In genomic region chr12:51823311-51823710, GRCm38 (mm10) we compare ENCODE assay signal across 25 mouse cellular contexts. TPM values are rescaled to one million over a fixed set of nuclear protein-coding genes. Genes with fewer than 3 reads are reported as not detected.
DNase-seq lines count a peak whose midpoint lies in the region; ATAC-seq and TF ChIP-seq lines count a peak whose summit lies in the region.
"Had no signal": no experiment of that assay in that cellular context is flagged by ENCODE, and none has a peak within 500 bp of the region (broad histone marks: within the 10 kb centered on the region; RNA-seq: fewer than 3 reads in every experiment).

No protein-coding gene starts in this region.

- TF ChIP-seq CTCF in hindbrain, postnatal 0 days (IDR thresholded peaks at IDR 0.05; ENCODE audit: low read depth) = no peak

- H3K4me2 ChIP-seq in heart, embryonic 13.5 days = no peak overlapping the region
- no peak overlapping the region for H3K4me2 ChIP-seq in hindbrain, postnatal 0 days (ENCODE audit: low read depth, low read length)
- H3K4me2 ChIP-seq: embryonic facial prominence, embryonic 13.5 days; forebrain, embryonic 12.5 days; heart, embryonic 15.5 days; hindbrain, embryonic 14.5 days had no signal

- H3K9me3 ChIP-seq in heart, embryonic 13.5 days = no peaks in the 10 kb centered on the region
- H3K9me3 ChIP-seq in hindbrain, postnatal 0 days (ENCODE audit: low read length) = no peaks in the 10 kb centered on the region
- H3K9me3 ChIP-seq: embryonic facial prominence, embryonic 13.5 days; forebrain, embryonic 12.5 days; G1E; heart, embryonic 15.5 days; hindbrain, embryonic 10.5 days had no signal

- H3K36me3 ChIP-seq in heart, embryonic 13.5 days = peaks cover 30% of the 10 kb centered on the region
- 0 out of 2 replicates have a peak, but pooled peaks cover 4% of the 10 kb centered on the region for H3K36me3 ChIP-seq in hindbrain, postnatal 0 days (ENCODE audit: insufficient read depth, low read length)

- no peak overlapping the region for H3K4me3 ChIP-seq in heart, embryonic 13.5 days
- no peak overlapping the region for H3K4me3 ChIP-seq in hindbrain, postnatal 0 days (ENCODE audit: low read length)
- H3K4me3 ChIP-seq: embryonic facial prominence, embryonic 13.5 days; forebrain, embryonic 12.5 days; heart, embryonic 15.5 days; hindbrain, embryonic 10.5 days had no signal

- H3K9ac ChIP-seq in heart, embryonic 13.5 days = peak overlapping the region; percentile 19; the same call in 1 of the 2 replicates
- H3K9ac ChIP-seq in hindbrain, postnatal 0 days (replicated peaks; ENCODE audit: low read length) = no peak overlapping the region
- H3K9ac ChIP-seq: embryonic facial prominence, embryonic 13.5 days; forebrain, embryonic 12.5 days; heart, embryonic 15.5 days; hindbrain, embryonic 14.5 days had no signal

- no peak for ATAC-seq in heart, embryonic 13.5 days (ENCODE audit: extremely low read depth, insufficient number of reproducible peaks, low FRiP score, low TSS enrichment)
- ATAC-seq in megakaryocyte progenitor cell, adult 5-6 weeks (replicated peaks; ENCODE audit: poor library complexity) = no peak
- no peak for ATAC-seq in hindbrain, postnatal 0 days
- ATAC-seq: activated CD4-positive, CD25-positive, alpha-beta regulatory T cell, adult 4 months; CD4-positive, CD25-positive, alpha-beta regulatory T cell, adult 4 months; forebrain, embryonic 16.5 days; intestine, embryonic 16.5 days; Patski had no signal

- DNase-seq in heart, postnatal 4 days = no peak
- peak; percentile 33 for DNase-seq in Muller cell, postnatal 12 days (ENCODE audit: inconsistent ontology term)
- DNase-seq in NIH3T3 (ENCODE audit: low read depth) = peak; percentile 56
- peak; percentile 28 for DNase-seq in adrenal gland, postnatal 25 days
- no peak for DNase-seq in lung, postnatal 36 days
- DNase-seq in hindbrain, postnatal 0 days (ENCODE audit: low spot score) = no peak
- DNase-seq: cerebellum, adult 18-20 months; cerebellum, adult 9-11 months; cerebellum, postnatal 36 days; gastrocnemius, postnatal 14 days; heart, adult 11 months; heart, postnatal 14 days had no signal

- WGBS in heart, embryonic 13.5 days = 96% methylated on average over 5 of the region's 5 CpGs
- WGBS in hindbrain, postnatal 0 days = 65% methylated on average over 5 of the region's 5 CpGs

- no peaks in the 10 kb centered on the region for H3K27me3 ChIP-seq in heart, embryonic 13.5 days (replicated peaks)
- H3K27me3 ChIP-seq in hindbrain, postnatal 0 days (ENCODE audit: insufficient read depth, low read length) = no peaks in the 10 kb centered on the region
- H3K27me3 ChIP-seq: embryonic facial prominence, embryonic 13.5 days; forebrain, embryonic 12.5 days; heart, embryonic 15.5 days; Patski had no signal

- H3K4me1 ChIP-seq in heart, embryonic 13.5 days = peaks cover 53% of the 10 kb centered on the region
- peaks cover 6% of the 10 kb centered on the region; the same call in 1 of the 2 replicates for H3K4me1 ChIP-seq in hindbrain, postnatal 0 days (ENCODE audit: insufficient read depth, low read length)

- no peak overlapping the region for H3K27ac ChIP-seq in heart, embryonic 13.5 days (replicated peaks)
- H3K27ac ChIP-seq in hindbrain, postnatal 0 days = no peak overlapping the region
- H3K27ac ChIP-seq: embryonic facial prominence, embryonic 13.5 days; forebrain, embryonic 12.5 days; heart, embryonic 15.5 days; hindbrain, embryonic 10.5 days; hindbrain, embryonic 14.5 days had no signal

RNA-seq across cellular contexts. Expression of gene Hectd1, which starts 6.0 kb away (rescaled TPM):
- 28.7 and 32.0 TPM in 2 replicates for polyA plus RNA-seq in heart, embryonic 13.5 days (2015; fragmentation: Nextera tagmentation; extraction: Ambion mirVana)
- 10 to 100 TPM; 96.8 to 99.6 TPM for total RNA-seq in heart, postnatal 4 days (2021)
- total RNA-seq in adrenal gland, postnatal 25 days (2021) = 96.6 and 102 TPM in 2 replicates
- total RNA-seq in megakaryocyte progenitor cell, adult 5-6 weeks (2015) = 50.5 and 58.2 TPM in 2 replicates
- 83.8 and 108 TPM in 2 replicates for total RNA-seq in megakaryocyte progenitor cell, adult 5-6 weeks (2017)
- total RNA-seq in hindbrain, postnatal 0 days (2014; rRNA removed) = 67.1 and 68.5 TPM in 2 replicates
- polyA plus RNA-seq in hindbrain, postnatal 0 days (2015; fragmentation: Nextera tagmentation; extraction: Ambion mirVana) = 28.0 and 28.4 TPM in 2 replicates

Comparison
In these comparisons a context has a peak if more than half of its experiments do, and no peak if none do; other contexts are left out.
1. DNase-seq: peak in Muller cell, postnatal 12 days (single experiment), NIH3T3 (single experiment) and adrenal gland, postnatal 25 days (single experiment); none in heart, postnatal 4 days (single experiment), lung, postnatal 36 days (single experiment) and hindbrain, postnatal 0 days (single experiment).